Mouse (Mus musculus) midbrain, embryonic 11.5 days (tissue): Measurements from ENCODE around the gene Wnt6. TPM values are rescaled to one million over a fixed set of nuclear protein-coding genes. Genes with fewer than 3 reads are reported as not detected.

Source experiments
- ATAC-seq: fragments of 200-750 bp; cut with Nextera tagmentation; 2 replicates; pipeline ENCODE4 v1.8.0; 2017; ENCODE audit warnings: moderate TSS enrichment, moderate library complexity; ENCODE audit not compliant: low FRiP score
- DNase-seq: peaks from one replicate; pipeline ENCODE4 v3.0.0; 2015; ENCODE audit warnings: low spot score; ENCODE audit errors: missing footprints
- H3K27ac ChIP-seq: fragments of 300-500 bp; sonication (generic); 2 replicates; pipeline ENCODE4 v1.5.1; 2014; ENCODE audit warnings: low read depth, low read length
- H3K27me3 ChIP-seq: fragments of 300-500 bp; sonication (generic); 2 replicates; pipeline ENCODE4 v1.6.1; 2014; ENCODE audit warnings: mild to moderate bottlenecking, low read length, moderate library complexity, mixed read lengths; ENCODE audit not compliant: control insufficient read depth, insufficient read depth
- H3K36me3 ChIP-seq: fragments of 300-500 bp; sonication (generic); 2 replicates; pipeline ENCODE4 v1.6.1; 2014; ENCODE audit warnings: mild to moderate bottlenecking, low read length, moderate library complexity, mixed read lengths; ENCODE audit not compliant: control insufficient read depth, insufficient read depth
- H3K4me1 ChIP-seq: fragments of 300-500 bp; sonication (generic); 2 replicates; pipeline ENCODE4 v1.6.1; 2014; ENCODE audit warnings: low read length; ENCODE audit not compliant: control insufficient read depth, insufficient read depth
- H3K4me2 ChIP-seq: fragments of 300-500 bp; sonication (generic); 2 replicates; pipeline ENCODE4 v1.6.1; 2014; ENCODE audit warnings: mild to moderate bottlenecking, moderate library complexity
- H3K4me3 ChIP-seq: fragments of 300-500 bp; sonication (generic); 2 replicates; pipeline ENCODE4 v1.5.1; 2014; ENCODE audit warnings: low read depth, low read length
- H3K9ac ChIP-seq: fragments of 300-500 bp; sonication (generic); 2 replicates; pipeline ENCODE4 v1.6.1; 2014; ENCODE audit warnings: low read length
- H3K9me3 ChIP-seq: fragments of 300-500 bp; sonication (generic); 2 replicates; pipeline ENCODE4 v1.6.1; 2016; ENCODE audit warnings: low read length; ENCODE audit not compliant: control insufficient read depth
- WGBS: fragments of 180-500 bp; shearing (Covaris S2); extraction: QIAGEN DNeasy Blood & Tissue Kit; methylation state at CpG from one replicate; pipeline ENCODE4 v1.1.7; 2014; 5-methylcytosine and 5-hydroxymethylcytosine counted together
- polyA plus RNA-seq: library from polyadenylated mRNA; unstranded; fragments of >200 nt; fragmentation: Nextera tagmentation; extraction: Ambion mirVana; gene quantifications from 2 replicates; pipeline ENCODE4 v1.2.1, GENCODE M21; 2014

The Wnt6 gene
- polyA plus RNA-seq, 1 experiment from 2014 or later, result 3.4 TPM

- DNase-seq (peak; percentile 93), ATAC-seq (peak; percentile 90)
- no peak overlapping the region for H3K4me3 ChIP-seq
- WGBS, result 6% methylated on average over 14 of the region's 14 CpGs
- H3K36me3 ChIP-seq, result no peaks in the 10 kb centered on the region
- peak overlapping the region; percentile 95 for H3K27ac ChIP-seq
- peak overlapping the region; percentile 22 for H3K4me2 ChIP-seq
- no peaks in the 10 kb centered on the region for H3K27me3 ChIP-seq
- H3K9me3 ChIP-seq, result no peaks in the 10 kb centered on the region
- H3K4me1 ChIP-seq, result peaks cover 14% of the 10 kb centered on the region
- no peak overlapping the region; the same call in 1 of the 2 replicates for H3K9ac ChIP-seq
Measured at GRCm38 (mm10) chr1:74824518-74825302, 53.0 kb downstream of the Wnt6 start.

DNA sequence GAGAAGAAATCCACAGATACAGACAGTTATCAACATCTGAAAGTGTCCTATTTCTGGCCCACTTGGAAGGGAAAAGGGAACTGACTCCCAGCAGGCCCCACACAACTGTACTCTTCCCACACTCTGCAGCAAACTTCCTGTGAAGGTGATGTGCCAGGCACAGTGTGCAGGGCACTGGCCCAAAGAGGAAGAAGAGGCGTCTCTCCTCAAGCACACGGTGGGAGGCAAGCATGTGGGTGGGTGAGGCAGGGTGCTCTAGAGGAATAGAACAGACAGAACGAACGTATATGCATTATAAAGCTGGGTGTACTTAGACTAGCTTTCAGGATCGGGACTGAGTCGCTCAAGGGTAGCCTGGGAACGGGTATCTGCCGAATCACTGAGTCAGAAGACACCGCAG lies 58.4 kb downstream of the Wnt6 start:
- no peak overlapping the region for H3K27ac ChIP-seq
- WGBS, result 86% methylated on average over 9 of the region's 9 CpGs

GRCm38 (mm10) chr1:74833255-74833654 lies 61.6 kb downstream of the Wnt6 start:
- Histone ChIP-seq H3K27me3 (no peaks in the 10 kb centered on the region), H3K4me2 (no peak overlapping the region), H3K27ac (no peak overlapping the region), H3K36me3 (no peaks in the 10 kb centered on the region), H3K9me3 (no peaks in the 10 kb centered on the region), H3K4me1 (peaks cover 6% of the 10 kb centered on the region; the same call in 1 of the 2 replicates), H3K9ac (no peak overlapping the region), H3K4me3 (no peak overlapping the region)
- no peak for ATAC-seq
- no peak for DNase-seq
- 91% methylated on average over 3 of the region's 3 CpGs for WGBS

More for the DNA sequence above, 58.4 kb downstream of the Wnt6 start:
- Histone ChIP-seq H3K4me2 (no peak overlapping the region), H3K4me3 (no peak overlapping the region), H3K9ac (no peak overlapping the region), H3K27me3 (no peaks in the 10 kb centered on the region), H3K4me1 (peaks cover 9% of the 10 kb centered on the region), H3K9me3 (no peaks in the 10 kb centered on the region), H3K36me3 (no peaks in the 10 kb centered on the region)
- ATAC-seq (no peak), DNase-seq (peak; percentile 53)

Other genes starting within 250 kb of the Wnt6 start
- gene Plcd4, start 229.0 kb upstream of the Wnt6 start, polyA plus RNA-seq, result 1.2 and 1.4 TPM in 2 replicates
- 46.9 and 52.3 TPM in 2 replicates for gene Usp37, start 227.6 kb upstream of the Wnt6 start, polyA plus RNA-seq
- 6.9 and 8.3 TPM in 2 replicates for gene Zfp142, start 183.6 kb upstream of the Wnt6 start, polyA plus RNA-seq
- gene Bcs1l, start 183.6 kb upstream of the Wnt6 start, polyA plus RNA-seq, result 16.9 and 22.0 TPM in 2 replicates
- 9.0 and 11.4 TPM in 2 replicates for gene Rnf25, start 170.5 kb upstream of the Wnt6 start, polyA plus RNA-seq
- 16.1 and 18.5 TPM in 2 replicates for gene Stk36, start 170.4 kb upstream of the Wnt6 start, polyA plus RNA-seq
- 40.5 and 41.8 TPM in 2 replicates for gene Ttll4, start 110.1 kb upstream of the Wnt6 start, polyA plus RNA-seq
- gene Cyp27a1, start 58.3 kb upstream of the Wnt6 start, polyA plus RNA-seq, result 6.7 and 7.1 TPM in 2 replicates
- gene Prkag3, start 22.7 kb upstream of the Wnt6 start, polyA plus RNA-seq, result not detected in 2 replicates
- gene Wnt10a, start 19.6 kb downstream of the Wnt6 start, polyA plus RNA-seq, result 1.4 and 2.3 TPM in 2 replicates
- gene Cdk5r2, start 83.0 kb downstream of the Wnt6 start, polyA plus RNA-seq, result 5.7 and 5.8 TPM in 2 replicates
- gene Fev, start 113.5 kb downstream of the Wnt6 start, polyA plus RNA-seq, result 0.41 and 0.69 TPM in 2 replicates
- 0.19 TPM in 1 of 2 replicates, not detected in the other for gene Cryba2, start 121.3 kb downstream of the Wnt6 start, polyA plus RNA-seq
- gene Cfap65, start 163.7 kb downstream of the Wnt6 start, polyA plus RNA-seq, result 0.03 and 0.04 TPM in 2 replicates
- 0.22 TPM in 1 of 2 replicates, not detected in the other for gene Ihh, start 179.8 kb downstream of the Wnt6 start, polyA plus RNA-seq